Mouse (Mus musculus): ENCODE measurements at regions not wholly inside any gene's neighbourhood (a gene's known extent, or its start where the extent isn't known, plus 50 kb on each side); places are given as distances from the start of the nearest gene placed in this dataset.

GRCm38 (mm10) chr6:100096393-100097125 is 190.7 kb downstream of the Rybp start:
- DNase-seq (ENCODE audit: low spot score in 2 of 2), result no peak

GRCm38 (mm10) chr6:100094653-100095217 is 192.6 kb downstream of the Rybp start:
- DNase-seq (ENCODE audit: low spot score in 2 of 2), result no peak

- no peak for DNase-seq (ENCODE audit: low spot score in 2 of 2)
Measured at GRCm38 (mm10) chr6:100092870-100093269, 194.4 kb downstream of the Rybp start.

- DNase-seq (ENCODE audit: low spot score in 2 of 2), result no peak
Measured at GRCm38 (mm10) chr6:100091815-100092214, 195.5 kb downstream of the Rybp start.

GRCm38 (mm10) chr6:100088576-100088975 is 198.7 kb downstream of the Rybp start:
- no peak for DNase-seq (ENCODE audit: low spot score in 2 of 2)

- DNase-seq (ENCODE audit: low spot score in 2 of 2), result no peak
Measured at GRCm38 (mm10) chr6:100086807-100087206, 200.5 kb downstream of the Rybp start.

- DNase-seq (ENCODE audit: low spot score in 2 of 2), result no peak
Measured at GRCm38 (mm10) chr6:100085981-100086380, 201.3 kb downstream of the Rybp start.

- DNase-seq (ENCODE audit: low spot score in 2 of 2), result no peak
Measured at GRCm38 (mm10) chr6:100083868-100084477, 203.3 kb downstream of the Rybp start.

GRCm38 (mm10) chr6:100083127-100083526 is 204.2 kb downstream of the Rybp start:
- DNase-seq (ENCODE audit: low spot score in 2 of 2), result no peak

GRCm38 (mm10) chr6:100074672-100075335 is 212.5 kb downstream of the Rybp start:
- DNase-seq (ENCODE audit: low spot score in 2 of 2), result no peak

- DNase-seq (ENCODE audit: low spot score in 2 of 2), result no peak
Measured at GRCm38 (mm10) chr6:100072261-100072968, 214.9 kb downstream of the Rybp start.

- peak; percentile 8 to 14 for DNase-seq (ENCODE audit: low spot score in 2 of 2)
Measured at GRCm38 (mm10) chr6:100069151-100069550, 218.1 kb downstream of the Rybp start.

GRCm38 (mm10) chr6:100067273-100067672 is 220.0 kb downstream of the Rybp start:
- no peak for DNase-seq (ENCODE audit: low spot score in 2 of 2)

GRCm38 (mm10) chr6:100065586-100065985 is 221.7 kb downstream of the Rybp start:
- DNase-seq (ENCODE audit: low spot score in 2 of 2), result no peak

- no peak for DNase-seq (ENCODE audit: low spot score in 2 of 2)
Measured at GRCm38 (mm10) chr6:100062961-100063360, 224.3 kb downstream of the Rybp start.

GRCm38 (mm10) chr6:100059803-100060202 is 227.5 kb downstream of the Rybp start:
- peak; percentile 38 to 61 for DNase-seq (ENCODE audit: low spot score in 2 of 2)

GRCm38 (mm10) chr6:100055980-100056379 is 231.3 kb downstream of the Rybp start:
- DNase-seq (ENCODE audit: low spot score in 2 of 2), result no peak

GRCm38 (mm10) chr6:100052955-100053795 is 234.1 kb downstream of the Rybp start:
- DNase-seq (ENCODE audit: low spot score in 2 of 2), result no peak

GRCm38 (mm10) chr6:100052406-100052805 is 234.9 kb downstream of the Rybp start:
- no peak for DNase-seq (ENCODE audit: low spot score in 2 of 2)

- DNase-seq (ENCODE audit: low spot score in 2 of 2), result no peak
Measured at GRCm38 (mm10) chr6:100049036-100049435, 238.2 kb downstream of the Rybp start.
